Mouse (Mus musculus): ENCODE measurements at regions not wholly inside any gene's neighbourhood (a gene's known extent, or its start where the extent isn't known, plus 50 kb on each side); places are given as distances from the start of the nearest gene placed in this dataset.

DNA sequence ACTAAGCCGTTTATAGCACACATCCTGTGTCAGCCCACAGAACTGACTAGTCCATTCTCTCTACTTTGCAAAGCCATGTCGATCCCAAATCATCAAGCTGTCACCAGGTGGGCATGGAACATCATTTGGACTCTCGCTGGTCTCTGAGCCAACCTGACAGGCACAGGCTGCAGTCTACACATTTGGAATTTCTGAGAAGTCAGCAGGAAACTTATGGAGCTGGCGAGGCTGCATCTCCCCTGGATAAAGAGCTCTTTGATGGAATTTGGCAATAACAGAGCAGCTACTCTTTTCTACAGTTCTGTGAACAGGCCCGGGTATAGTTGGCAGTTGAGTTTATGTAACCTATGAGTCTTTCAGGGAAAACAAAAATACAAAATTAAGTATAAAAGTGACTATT lies 94.9 kb downstream of the Arl4a start:
- TF ChIP-seq CTCF (IDR thresholded peaks at IDR 0.05; ENCODE audit: low read depth, low read length) (no peak), GATA2 (IDR thresholded peaks at IDR 0.05; ENCODE audit: borderline replicate concordance, low read depth, low read length) (no peak), TAL1 (conservative IDR thresholded peaks at IDR 0.05; ENCODE audit: low read depth, low read length) (no peak), POLR2AphosphoS5 (IDR thresholded peaks at IDR 0.05; ENCODE audit: insufficient replicate concordance, low read depth, low read length) (no peak), GATA1 (IDR thresholded peaks at IDR 0.05; ENCODE audit: borderline replicate concordance, low read length) (no peak)

All from G1E (cell line).